Mouse (Mus musculus) liver, embryonic 18 days (tissue): ENCODE data around the gene Tmem126b. TPM values are rescaled to one million over a fixed set of nuclear protein-coding genes. Genes with fewer than 3 reads are reported as not detected.

Experiments
- polyA plus RNA-seq: library from polyadenylated mRNA; depleted of rRNA; stranded (reverse); fragments of >200 nt; gene quantifications from 2 replicates; pipeline ENCODE4 v1.2.3, GENCODE M21; 2012; rRNA removed

Tmem126b gene
- polyA plus RNA-seq = 6.6 and 6.7 TPM in 2 replicates

DNA sequence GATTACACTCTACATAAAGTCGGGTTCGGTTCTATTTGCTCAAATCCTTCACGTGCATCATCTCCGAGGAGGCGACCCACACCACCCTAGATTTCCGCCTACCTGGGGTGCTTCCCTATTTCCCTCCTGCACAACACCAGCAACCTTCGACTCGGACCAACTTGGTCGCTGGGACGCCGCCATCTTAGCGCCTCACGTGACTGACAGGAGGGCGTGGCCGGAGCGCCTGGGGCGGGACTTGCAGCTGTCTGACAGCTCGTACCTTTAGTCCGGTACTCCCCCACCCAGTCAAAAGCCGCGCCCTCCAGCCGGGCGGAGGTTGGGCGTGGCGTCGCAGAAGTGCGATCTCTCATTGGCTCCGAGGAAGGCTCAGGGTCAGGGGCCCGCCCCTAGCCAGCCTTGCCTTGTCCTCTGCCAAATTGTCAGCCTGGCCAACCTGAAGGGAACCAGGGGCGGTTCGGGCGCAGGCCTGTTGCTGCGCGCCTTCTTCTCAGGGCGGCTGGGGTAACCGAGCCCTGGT, at the start of gene Tmem126b:
TSS of gene Tmem126b (minus strand) at position 209 of the 520 bp plus-strand sequence.

DNA sequence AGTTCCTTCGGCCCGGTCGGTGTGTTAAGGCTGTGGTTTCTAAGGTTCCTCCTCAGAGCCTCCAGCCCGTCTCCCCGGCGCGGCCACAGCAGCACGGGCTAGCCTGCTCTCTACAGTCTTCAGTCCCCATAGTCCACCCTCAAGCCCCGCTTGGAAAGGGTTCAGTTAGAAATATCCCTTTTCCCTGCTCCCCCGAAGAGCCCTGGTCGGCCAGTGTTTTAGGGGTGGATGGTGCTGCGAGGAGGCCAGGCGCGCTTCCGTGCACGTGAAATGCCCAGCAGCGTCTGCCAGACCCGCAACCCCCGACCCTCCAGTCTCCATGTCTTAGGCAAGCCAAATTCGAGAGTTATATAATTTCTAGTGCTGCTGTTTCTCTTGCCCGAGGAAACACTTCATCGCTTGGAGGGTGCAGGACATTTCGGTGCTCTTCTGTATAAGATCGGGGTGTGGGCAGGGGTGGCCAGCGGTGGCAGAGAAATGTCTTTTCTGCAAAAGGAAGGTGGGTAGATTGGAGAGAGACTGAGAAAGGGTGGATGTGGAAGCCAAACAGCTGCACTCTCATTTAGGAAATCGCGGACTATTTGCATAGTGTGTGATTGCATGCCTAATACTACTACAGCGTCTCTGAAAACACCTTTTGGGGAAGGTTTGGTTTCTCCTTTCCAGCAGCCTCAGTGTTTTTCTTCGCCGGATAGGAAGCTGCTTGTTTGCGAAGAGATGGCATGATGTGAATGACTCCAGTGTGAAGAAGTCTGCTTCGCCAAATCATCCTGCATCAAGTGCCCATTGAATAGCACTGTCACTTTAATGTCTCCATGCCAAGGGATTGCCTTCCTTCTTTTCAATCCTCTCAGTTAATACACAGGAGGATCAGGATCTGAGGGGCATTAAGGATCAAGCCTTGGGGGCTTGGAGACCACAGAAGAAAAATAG, 778 bp upstream of the Tmem126b start, which contains the start of gene Dlg2:
TSS of gene Dlg2 (plus strand) at position 360 of the 933 bp plus-strand sequence.

DNA sequence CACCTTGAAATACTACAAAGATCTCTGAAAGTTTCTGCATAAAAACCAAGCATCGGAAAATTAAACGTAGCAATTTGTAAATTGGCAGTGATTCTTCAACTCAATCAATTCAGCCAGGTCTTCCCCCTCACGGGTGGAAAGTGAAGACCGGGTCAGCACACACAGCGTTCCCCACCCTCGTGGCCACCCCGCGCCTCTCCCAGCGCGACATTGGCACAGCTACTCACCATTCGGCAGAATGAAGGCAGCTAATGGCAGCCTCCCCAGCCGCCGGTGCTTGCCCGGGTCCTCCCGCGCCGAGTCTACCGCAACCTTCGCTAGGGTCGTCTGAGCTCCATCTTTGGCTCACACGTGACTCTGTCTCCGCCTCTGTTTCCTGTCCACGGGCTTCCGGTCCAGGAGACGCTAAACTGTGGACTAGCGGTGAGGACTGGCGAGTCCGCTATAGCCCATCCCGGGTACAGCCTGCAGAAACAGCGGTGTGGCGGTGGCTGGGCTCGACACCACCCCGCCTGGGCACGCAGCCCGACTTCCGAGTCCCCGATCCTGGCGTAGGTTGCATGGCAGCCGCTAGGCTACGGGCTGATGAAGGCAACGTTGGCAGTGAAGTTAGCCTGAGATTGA, 18.8 kb downstream of the Tmem126b start, which contains the start of gene Tmem126a:
TSS of gene Tmem126a (minus strand) at position 385 of the 624 bp plus-strand sequence.

GRCm38 (mm10) chr7:90442518-90443080, 33.2 kb downstream of the Tmem126b start, which contains the start of gene Crebzf:
Gene Crebzf (plus strand): TSS chr7:90442729.

GRCm38 (mm10) chr7:90426020-90427001, 49.5 kb downstream of the Tmem126b start, which contains the start of gene Ccdc89:
Gene Ccdc89 (plus strand): TSS chr7:90426577.

Other genes with a start within 250 kb of the Tmem126b start
- gene Ccdc83, start 210.2 kb downstream of the Tmem126b start, polyA plus RNA-seq = not detected in 2 replicates
- 1.1 and 1.3 TPM in 2 replicates for gene Sytl2, start 173.7 kb downstream of the Tmem126b start, polyA plus RNA-seq
- gene Ccdc89, start 49.4 kb downstream of the Tmem126b start, polyA plus RNA-seq = 0.15 and 0.17 TPM in 2 replicates
- 32.4 and 37.4 TPM in 2 replicates for gene Crebzf, start 33.3 kb downstream of the Tmem126b start, polyA plus RNA-seq
- 22.5 and 23.2 TPM in 2 replicates for gene Tmem126a, start 18.8 kb downstream of the Tmem126b start, polyA plus RNA-seq
- gene Dlg2, start 671 bp upstream of the Tmem126b start, polyA plus RNA-seq = 0.26 and 0.41 TPM in 2 replicates